Mouse (Mus musculus): ENCODE results near the gene Zpbp2. TPM values are rescaled to one million over a fixed set of nuclear protein-coding genes. Genes with fewer than 3 reads are reported as not detected.

Gene Zpbp2
- 0.17 and 0.28 TPM in 2 replicates for polyA plus RNA-seq (2012)

DNA sequence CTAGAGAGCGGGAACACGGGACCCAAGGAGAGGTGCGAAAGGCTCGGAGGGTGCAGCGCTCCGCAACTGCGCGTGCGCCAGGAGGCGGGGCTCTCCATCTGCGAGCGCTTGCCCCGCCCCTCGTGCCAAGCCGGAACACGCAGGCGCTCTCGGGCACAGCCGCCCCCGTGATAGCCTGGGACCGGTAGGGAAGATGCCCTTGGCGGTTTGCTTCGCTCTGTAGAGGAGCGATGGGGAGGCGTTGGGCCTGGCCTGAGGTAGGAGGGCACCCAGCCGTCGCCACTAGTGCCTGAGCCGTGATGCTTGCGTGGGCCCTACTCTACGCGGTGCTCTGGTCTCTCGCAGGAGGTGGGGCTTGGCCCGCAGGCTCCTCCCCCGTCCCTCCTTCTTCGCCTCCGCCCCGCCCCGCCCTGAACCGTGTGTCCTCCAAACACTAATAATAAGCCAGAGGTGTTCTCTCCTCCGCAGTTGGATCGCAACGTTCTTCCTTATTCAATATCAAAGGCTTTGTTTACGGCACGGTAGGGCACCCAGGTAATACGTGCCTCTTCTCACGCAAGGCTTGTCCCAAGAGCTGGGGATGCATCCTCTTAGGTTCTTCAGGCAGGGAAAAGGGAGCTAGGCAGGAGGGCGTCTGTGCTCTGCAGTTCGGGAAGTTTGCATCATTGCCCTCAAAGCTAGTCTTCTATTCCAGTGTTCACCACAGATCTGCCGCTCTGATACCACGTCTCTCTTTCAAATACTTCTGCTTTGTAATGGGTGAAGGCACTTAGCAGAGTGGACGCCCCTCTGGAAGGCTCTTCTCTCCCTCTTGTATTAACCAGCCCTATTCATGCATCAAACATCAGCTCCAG, at the start of gene Zpbp2:
TSS of gene Zpbp2 (plus strand) at position 123 of the 854 bp plus-strand sequence.

GRCm38 (mm10) chr11:98545711-98546231, 5.1 kb upstream of the Zpbp2 start, which contains the start of gene Ikzf3:
Gene Ikzf3 (minus strand): TSS chr11:98546031.

GRCm38 (mm10) chr11:98586892-98587563, 36.1 kb downstream of the Zpbp2 start, which contains the start of gene Ormdl3:
Gene Ormdl3 (minus strand): TSS chr11:98587368.

GRCm38 (mm10) chr11:98597991-98598390, 47.1 kb downstream of the Zpbp2 start, which contains the start of gene Lrrc3c:
Gene Lrrc3c (plus strand): TSS chr11:98598291.

Other genes starting within 250 kb of the Zpbp2 start
- 0.04 TPM in 1 of 2 replicates, not detected in the other for gene Neurod2, start 221.4 kb upstream of the Zpbp2 start, polyA plus RNA-seq (2012)
- 0.09 TPM in 1 of 2 replicates, not detected in the other for gene Ppp1r1b, start 202.7 kb upstream of the Zpbp2 start, polyA plus RNA-seq (2012)
- 35.9 and 43.7 TPM in 2 replicates for gene Stard3, start 192.7 kb upstream of the Zpbp2 start, polyA plus RNA-seq (2012)
- gene Tcap, start 167.3 kb upstream of the Zpbp2 start, polyA plus RNA-seq (2012): 0.26 TPM in 1 of 2 replicates, not detected in the other
- gene Pnmt, start 164.6 kb upstream of the Zpbp2 start, polyA plus RNA-seq (2012): not detected in 2 replicates
- gene Pgap3, start 150.6 kb upstream of the Zpbp2 start, polyA plus RNA-seq (2012): 13.2 and 14.3 TPM in 2 replicates
- gene Erbb2, start 138.6 kb upstream of the Zpbp2 start, polyA plus RNA-seq (2012): not detected in 2 replicates
- gene Mien1, start 112.1 kb upstream of the Zpbp2 start, polyA plus RNA-seq (2012): 57.5 and 63.4 TPM in 2 replicates
- 0.75 and 2.6 TPM in 2 replicates for gene Grb7, start 104.7 kb upstream of the Zpbp2 start, polyA plus RNA-seq (2012)
- 0.79 and 0.83 TPM in 2 replicates for gene Ikzf3, start 5.1 kb upstream of the Zpbp2 start, polyA plus RNA-seq (2012)
- 22.3 and 28.1 TPM in 2 replicates for gene Ormdl3, start 36.3 kb downstream of the Zpbp2 start, polyA plus RNA-seq (2012)
- gene Lrrc3c, start 47.2 kb downstream of the Zpbp2 start, polyA plus RNA-seq (2012): 0.12 TPM in 1 of 2 replicates, not detected in the other
- gene Gm12355, start 74.6 kb downstream of the Zpbp2 start, polyA plus RNA-seq (2012): not detected in 2 replicates
- not detected in 2 replicates for gene Gsdma3, start 75.3 kb downstream of the Zpbp2 start, polyA plus RNA-seq (2012)
- gene Gsdma2, start 95.7 kb downstream of the Zpbp2 start, polyA plus RNA-seq (2012): not detected in 2 replicates
- gene Gsdma, start 113.3 kb downstream of the Zpbp2 start, polyA plus RNA-seq (2012): 0.05 TPM in 1 of 2 replicates, not detected in the other
- 145 and 178 TPM in 2 replicates for gene Psmd3, start 131.5 kb downstream of the Zpbp2 start, polyA plus RNA-seq (2012)
- 0.08 and 0.45 TPM in 2 replicates for gene Csf3, start 150.2 kb downstream of the Zpbp2 start, polyA plus RNA-seq (2012)
- 92.5 and 107 TPM in 2 replicates for gene Med24, start 178.3 kb downstream of the Zpbp2 start, polyA plus RNA-seq (2012)
- 76.8 and 81.3 TPM in 2 replicates for gene Thra, start 189.5 kb downstream of the Zpbp2 start, polyA plus RNA-seq (2012)
- gene Nr1d1, start 224.2 kb downstream of the Zpbp2 start, polyA plus RNA-seq (2012): 6.6 and 10.2 TPM in 2 replicates
- gene Msl1, start 244.4 kb downstream of the Zpbp2 start, polyA plus RNA-seq (2012): 72.9 and 73.6 TPM in 2 replicates